In the genomic region with DNA sequence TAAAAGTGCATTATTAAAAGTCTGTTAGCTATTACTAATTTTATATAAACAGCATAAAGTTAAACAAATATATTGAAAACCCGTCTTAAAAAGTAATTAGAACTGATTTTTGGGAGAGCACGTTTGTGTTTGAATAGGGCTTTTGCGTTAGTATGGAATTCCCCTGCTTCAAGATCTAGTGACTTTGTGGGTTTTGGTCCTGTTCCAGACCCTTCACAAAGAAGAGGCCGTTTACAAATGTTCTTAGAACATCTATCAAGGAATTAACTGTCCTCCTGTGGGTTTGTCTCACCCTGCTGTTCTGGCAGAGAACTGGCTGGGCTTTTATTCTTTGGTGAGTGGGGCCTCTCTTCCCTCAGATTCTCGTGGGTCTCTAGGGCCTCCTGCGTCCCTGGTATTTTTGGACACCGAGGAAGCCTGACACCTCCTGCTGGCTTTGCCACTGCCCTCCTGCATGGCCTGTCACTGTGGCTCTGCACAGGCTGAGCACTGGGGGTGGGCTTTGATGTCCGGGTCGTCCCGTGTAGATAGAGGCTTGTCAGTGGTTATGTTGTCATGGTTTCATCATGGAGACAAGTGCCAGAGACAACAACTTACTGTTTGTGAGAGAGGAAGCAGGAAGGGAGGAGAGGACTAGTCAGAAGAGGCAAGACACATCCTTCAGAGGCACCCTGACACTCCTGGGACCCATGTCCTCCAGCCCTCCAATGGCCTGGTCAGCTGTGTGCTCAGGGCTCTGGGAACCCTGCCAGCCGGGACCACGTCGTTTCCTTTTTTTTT, we compare ENCODE assay signal across 11 mouse cellular contexts. TPM values are rescaled to one million over a fixed set of nuclear protein-coding genes. Genes with fewer than 3 reads are reported as not detected.
DNase-seq lines count a peak whose midpoint lies in the region; ATAC-seq and TF ChIP-seq lines count a peak whose summit lies in the region.
"Had no signal": no experiment of that assay in that cellular context is flagged by ENCODE, and none has a peak within 500 bp of the region (broad histone marks: within the 10 kb centered on the region; RNA-seq: fewer than 3 reads in every experiment).

No protein-coding gene starts in this region.

- H3K27ac ChIP-seq in lung, postnatal 0 days (ENCODE audit: low read length): peak overlapping the region; percentile 52; the same call in 1 of the 2 replicates
- H3K27ac ChIP-seq in embryonic facial prominence, embryonic 15.5 days (replicated peaks): 0 out of 2 replicates have a peak overlapping the region, but pooled peaks have one; percentile 11
- peak overlapping the region; percentile 65 for H3K27ac ChIP-seq in neural tube, embryonic 15.5 days (replicated peaks)
- H3K27ac ChIP-seq in forebrain, embryonic 10.5 days: no peak overlapping the region
- H3K27ac ChIP-seq: macrophage had no signal

- WGBS in lung, postnatal 0 days: 20% methylated on average over 13 of the region's 13 CpGs
- 67% methylated on average over 13 of the region's 13 CpGs for WGBS in embryonic facial prominence, embryonic 15.5 days
- 50% methylated on average over 13 of the region's 13 CpGs for WGBS in neural tube, embryonic 15.5 days
- 86% methylated on average over 13 of the region's 13 CpGs for whole genome bisulfite sequencing in forebrain, embryonic 10.5 days

- H3K27me3 ChIP-seq in lung, postnatal 0 days (replicated peaks; ENCODE audit: insufficient read depth, low read length): no peaks in the 10 kb centered on the region
- H3K27me3 ChIP-seq in embryonic facial prominence, embryonic 15.5 days: no peaks in the 10 kb centered on the region
- no peaks in the 10 kb centered on the region for H3K27me3 ChIP-seq in neural tube, embryonic 15.5 days (replicated peaks)
- H3K27me3 ChIP-seq in forebrain, embryonic 10.5 days (ENCODE audit: poor library complexity, severe bottlenecking): no peaks in the 10 kb centered on the region

- DNase-seq in lung, postnatal 0 days (ENCODE audit: low spot score): peak; percentile 76
- no peak for DNase-seq in lung, postnatal 25 days (ENCODE audit: low spot score)
- peak; percentile 60 for DNase-seq in heart, postnatal 4 days
- no peak for DNase-seq in forebrain, embryonic 10.5 days (ENCODE audit: extremely low spot score, low spot score)
- no peak for DNase-seq in left cerebral cortex, postnatal 36 days (ENCODE audit: low spot score in 2 of 2)
- DNase-seq: cerebellum, postnatal 36 days; gastrocnemius, postnatal 14 days; right cerebral cortex, postnatal 14 days had no signal

- TF ChIP-seq CTCF in lung, postnatal 0 days (IDR thresholded peaks at IDR 0.05): peak; percentile 10; the same call in 1 of the 2 replicates

- intact Hi-C loops in left cerebral cortex, postnatal 36 days (cut with DNase I): no loop called here

- peaks cover 7% of the 10 kb centered on the region; the same call in 1 of the 2 replicates for H3K4me1 ChIP-seq in lung, postnatal 0 days (ENCODE audit: insufficient read depth, low read depth, low read length)
- H3K4me1 ChIP-seq in embryonic facial prominence, embryonic 15.5 days: peaks cover 15% of the 10 kb centered on the region
- H3K4me1 ChIP-seq in neural tube, embryonic 15.5 days: peaks cover 14% of the 10 kb centered on the region
- peaks cover 3% of the 10 kb centered on the region; the same call in 1 of the 2 replicates for H3K4me1 ChIP-seq in forebrain, embryonic 10.5 days

- H3K4me2 ChIP-seq in lung, postnatal 0 days (replicated peaks; ENCODE audit: low read depth, low read length): no peak overlapping the region
- no peak overlapping the region for H3K4me2 ChIP-seq in embryonic facial prominence, embryonic 15.5 days (replicated peaks)
- H3K4me2 ChIP-seq in neural tube, embryonic 15.5 days: no peak overlapping the region

- ATAC-seq in lung, postnatal 0 days: peak; percentile 94
- no peak for ATAC-seq in embryonic facial prominence, embryonic 15.5 days (ENCODE audit: insufficient number of reproducible peaks, low FRiP score, low TSS enrichment, low read depth)
- peak; percentile 61 for ATAC-seq in neural tube, embryonic 15.5 days (ENCODE audit: low FRiP score)

- H3K4me3 ChIP-seq in lung, postnatal 0 days (ENCODE audit: low read depth, low read length): no peak overlapping the region
- H3K4me3 ChIP-seq in embryonic facial prominence, embryonic 15.5 days (replicated peaks): no peak overlapping the region
- no peak overlapping the region for H3K4me3 ChIP-seq in neural tube, embryonic 15.5 days (replicated peaks)
- H3K4me3 ChIP-seq in forebrain, embryonic 10.5 days: no peak overlapping the region

- peaks cover 21% of the 10 kb centered on the region; the same call in 1 of the 2 replicates for H3K36me3 ChIP-seq in lung, postnatal 0 days (ENCODE audit: insufficient read depth, low read length)
- H3K36me3 ChIP-seq in embryonic facial prominence, embryonic 15.5 days: peaks cover 49% of the 10 kb centered on the region
- peaks cover 24% of the 10 kb centered on the region for H3K36me3 ChIP-seq in neural tube, embryonic 15.5 days
- H3K36me3 ChIP-seq in forebrain, embryonic 10.5 days (replicated peaks): peaks cover 89% of the 10 kb centered on the region

- H3K9me3 ChIP-seq in lung, postnatal 0 days (ENCODE audit: low read length): no peaks in the 10 kb centered on the region
- no peaks in the 10 kb centered on the region for H3K9me3 ChIP-seq in embryonic facial prominence, embryonic 15.5 days (replicated peaks)
- H3K9me3 ChIP-seq in neural tube, embryonic 15.5 days (replicated peaks): no peaks in the 10 kb centered on the region
- no peaks in the 10 kb centered on the region for H3K9me3 ChIP-seq in forebrain, embryonic 10.5 days

- no peak overlapping the region for H3K9ac ChIP-seq in lung, postnatal 0 days (replicated peaks; ENCODE audit: low read depth)
- no peak overlapping the region for H3K9ac ChIP-seq in embryonic facial prominence, embryonic 15.5 days
- H3K9ac ChIP-seq in neural tube, embryonic 15.5 days (replicated peaks): no peak overlapping the region

- TF ChIP-seq EP300 in lung, postnatal 0 days (IDR thresholded peaks at IDR 0.05): no peak

RNA-seq across cellular contexts. Expression of a gene that starts 12.6 kb away (rescaled TPM):
- 59.8 and 65.6 TPM in 2 replicates for polyA plus RNA-seq in lung, postnatal 0 days (2015; fragmentation: Nextera tagmentation; extraction: Ambion mirVana)
- 92.2 and 102 TPM in 2 replicates for polyA plus RNA-seq in embryonic facial prominence, embryonic 15.5 days (2015; fragmentation: Nextera tagmentation; extraction: Ambion mirVana)
- total RNA-seq in heart, postnatal 4 days (2021): 10 to 100 TPM; 56.1 to 63.8 TPM
- polyA plus RNA-seq in neural tube, embryonic 15.5 days (2015; fragmentation: Nextera tagmentation; extraction: Ambion mirVana): 77.1 and 79.6 TPM in 2 replicates
- polyA plus RNA-seq in forebrain, embryonic 10.5 days (2016; fragmentation: Nextera tagmentation; extraction: Ambion mirVana): 102 and 104 TPM in 2 replicates
- total RNA-seq in left cerebral cortex, postnatal 36 days (2021): 10 to 100 TPM; 46.2 to 46.4 TPM

RNA-seq across cellular contexts. Expression of a gene that starts 28.6 kb away (rescaled TPM):
- 4.9 and 6.4 TPM in 2 replicates for polyA plus RNA-seq in lung, postnatal 0 days (2015; fragmentation: Nextera tagmentation; extraction: Ambion mirVana)
- 3.1 TPM in 1 of 2 replicates, not detected in the other for polyA plus RNA-seq in embryonic facial prominence, embryonic 15.5 days (2015; fragmentation: Nextera tagmentation; extraction: Ambion mirVana)
- 10 to 100 TPM; 15.9 to 20.8 TPM for total RNA-seq in heart, postnatal 4 days (2021)
- 1.4 and 2.4 TPM in 2 replicates for polyA plus RNA-seq in neural tube, embryonic 15.5 days (2015; fragmentation: Nextera tagmentation; extraction: Ambion mirVana)
- polyA plus RNA-seq in forebrain, embryonic 10.5 days (2016; fragmentation: Nextera tagmentation; extraction: Ambion mirVana): 3.1 and 3.4 TPM in 2 replicates
- 10 to 100 TPM in 1 of 2 experiments, 1 to 10 TPM in 1; 9.8 to 18.2 TPM for total RNA-seq in left cerebral cortex, postnatal 36 days (2021)

RNA-seq across cellular contexts. Expression of a gene that starts 28.7 kb away (rescaled TPM):
- polyA plus RNA-seq in lung, postnatal 0 days (2015; fragmentation: Nextera tagmentation; extraction: Ambion mirVana): 185 and 209 TPM in 2 replicates
- polyA plus RNA-seq in embryonic facial prominence, embryonic 15.5 days (2015; fragmentation: Nextera tagmentation; extraction: Ambion mirVana): 323 and 339 TPM in 2 replicates
- 10 to 100 TPM; 90.9 to 97.9 TPM for total RNA-seq in heart, postnatal 4 days (2021)
- polyA plus RNA-seq in neural tube, embryonic 15.5 days (2015; fragmentation: Nextera tagmentation; extraction: Ambion mirVana): 275 and 286 TPM in 2 replicates
- polyA plus RNA-seq in forebrain, embryonic 10.5 days (2016; fragmentation: Nextera tagmentation; extraction: Ambion mirVana): 439 and 448 TPM in 2 replicates
- total RNA-seq in left cerebral cortex, postnatal 36 days (2021): 100 to 1,000 TPM; 140 to 168 TPM

RNA-seq across cellular contexts. Expression of a gene that starts 51.7 kb away (rescaled TPM):
- 0.12 and 0.13 TPM in 2 replicates for polyA plus RNA-seq in lung, postnatal 0 days (2015; fragmentation: Nextera tagmentation; extraction: Ambion mirVana)
- polyA plus RNA-seq in embryonic facial prominence, embryonic 15.5 days (2015; fragmentation: Nextera tagmentation; extraction: Ambion mirVana): 3.3 and 3.4 TPM in 2 replicates
- total RNA-seq in heart, postnatal 4 days (2021): not detected
- 1.6 and 1.9 TPM in 2 replicates for polyA plus RNA-seq in neural tube, embryonic 15.5 days (2015; fragmentation: Nextera tagmentation; extraction: Ambion mirVana)
- polyA plus RNA-seq in forebrain, embryonic 10.5 days (2016; fragmentation: Nextera tagmentation; extraction: Ambion mirVana): 1.1 and 1.4 TPM in 2 replicates
- total RNA-seq in left cerebral cortex, postnatal 36 days (2021): under 1 TPM in 1 of 2 experiments, not detected in 1; 0.25 TPM
- total RNA-seq: gastrocnemius, postnatal 14 days had no signal
- polyA plus RNA-seq: macrophage had no signal

RNA-seq across cellular contexts. Expression of a gene that starts 53.1 kb away (rescaled TPM):
- polyA plus RNA-seq in lung, postnatal 0 days (2015; fragmentation: Nextera tagmentation; extraction: Ambion mirVana): 189 and 207 TPM in 2 replicates
- polyA plus RNA-seq in embryonic facial prominence, embryonic 15.5 days (2015; fragmentation: Nextera tagmentation; extraction: Ambion mirVana): 135 and 136 TPM in 2 replicates
- total RNA-seq in heart, postnatal 4 days (2021): 100 to 1,000 TPM; 113 to 119 TPM
- 73.9 and 91.7 TPM in 2 replicates for polyA plus RNA-seq in neural tube, embryonic 15.5 days (2015; fragmentation: Nextera tagmentation; extraction: Ambion mirVana)
- polyA plus RNA-seq in forebrain, embryonic 10.5 days (2016; fragmentation: Nextera tagmentation; extraction: Ambion mirVana): 62.0 and 64.5 TPM in 2 replicates
- 10 to 100 TPM; 71.2 to 88.3 TPM for total RNA-seq in left cerebral cortex, postnatal 36 days (2021)

Comparison
In these comparisons a context has a peak if more than half of its experiments do, and no peak if none do; other contexts are left out.
1. DNase-seq: peak in lung, postnatal 0 days (single experiment) and heart, postnatal 4 days (single experiment); none in lung, postnatal 25 days (single experiment), forebrain, embryonic 10.5 days (single experiment) and left cerebral cortex, postnatal 36 days (0 of 2).